Mouse (Mus musculus) C2C12 (cell line): ENCODE data around the gene Carmil3.

ENCODE experiments used
- CTCF ChIP-seq: IDR thresholded peaks from one replicate; pipeline ENCODE4 v1.5.1; 2011; ENCODE audit not compliant: control insufficient read depth, insufficient read depth, insufficient read length
- MAX ChIP-seq: IDR thresholded peaks from one replicate; pipeline ENCODE4 v1.6.1; 2011; ENCODE audit warnings: mild to moderate bottlenecking, control low read depth

DNA sequence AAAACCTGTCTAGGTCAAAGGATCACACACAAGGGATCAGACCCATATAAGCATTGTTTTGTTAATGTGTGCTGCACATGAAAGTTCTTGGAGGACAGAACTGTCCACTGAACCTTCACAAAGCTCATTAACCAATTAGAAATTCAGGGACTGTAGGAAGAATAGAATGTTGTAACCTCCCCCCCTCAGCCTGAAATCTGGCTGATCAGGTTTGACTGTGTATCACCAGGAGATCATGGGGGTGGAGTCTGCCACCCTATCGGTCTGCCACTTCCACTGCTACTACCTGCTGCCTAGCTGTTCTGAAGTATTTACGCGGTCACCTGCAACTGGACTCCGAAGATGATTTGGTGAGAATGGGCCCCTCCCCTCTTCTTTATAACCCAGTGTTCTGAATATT lies 30.7 kb upstream of the Carmil3 start:
- TF ChIP-seq CTCF, result no peak
- no peak for TF ChIP-seq MAX
